Mouse (Mus musculus): ENCODE results near the gene Stoml3. TPM values are rescaled to one million over a fixed set of nuclear protein-coding genes. Genes with fewer than 3 reads are reported as not detected.

Gene Stoml3
- polyA plus RNA-seq, 1 experiment from 2014 or later, result 0.19 TPM

DNA sequence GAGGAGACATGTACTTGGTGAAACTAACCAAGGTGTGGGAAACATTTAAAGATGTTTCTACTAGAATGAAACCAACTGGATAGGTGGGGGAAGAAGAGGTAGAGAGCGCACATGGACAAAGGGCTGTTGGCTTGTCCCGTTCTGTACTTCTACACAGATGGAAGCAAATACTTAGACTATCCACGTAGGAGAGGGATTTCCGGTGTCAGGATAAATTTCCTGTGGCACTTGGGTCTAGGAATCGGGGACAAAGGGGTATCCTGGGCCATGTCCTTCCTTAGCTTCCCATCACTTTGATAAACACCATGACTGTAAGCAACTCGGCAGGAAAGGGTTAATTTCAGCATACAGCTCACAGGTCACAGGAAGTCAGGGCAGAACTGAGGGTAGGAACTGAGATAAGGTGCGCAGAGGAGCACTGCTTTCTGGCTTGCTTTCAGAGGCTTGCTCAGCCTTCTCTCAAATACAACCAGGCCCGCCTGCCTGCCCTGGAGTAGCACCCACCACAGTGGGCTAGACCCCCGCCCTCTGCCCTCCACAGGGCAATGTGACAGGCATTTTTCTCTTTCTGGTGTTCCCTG, 1.4 kb upstream of the Stoml3 start:
- Histone ChIP-seq H3K4me2 (ENCODE audit: low read depth, low read length) (no peak overlapping the region), H3K27me3 (ENCODE audit: control insufficient read depth, insufficient read depth, low read length) (no peaks in the 10 kb centered on the region), H3K4me3 (ENCODE audit: low read depth, low read length) (no peak overlapping the region), H3K27ac (ENCODE audit: low read depth, low read length) (no peak overlapping the region), H3K36me3 (ENCODE audit: control insufficient read depth, insufficient read depth, low read length) (0 out of 2 replicates have a peak, but pooled peaks cover 3% of the 10 kb centered on the region), H3K9ac (replicated peaks; ENCODE audit: low read depth, low read length) (no peak overlapping the region), H3K4me1 (ENCODE audit: control insufficient read depth, insufficient read depth, low read length) (no peaks in the 10 kb centered on the region), H3K9me3 (ENCODE audit: control insufficient read depth, low read length) (no peaks in the 10 kb centered on the region)
- WGBS, result 80% methylated on average over 9 of the region's 9 CpGs
- ATAC-seq (ENCODE audit: low read depth), result no peak

DNA sequence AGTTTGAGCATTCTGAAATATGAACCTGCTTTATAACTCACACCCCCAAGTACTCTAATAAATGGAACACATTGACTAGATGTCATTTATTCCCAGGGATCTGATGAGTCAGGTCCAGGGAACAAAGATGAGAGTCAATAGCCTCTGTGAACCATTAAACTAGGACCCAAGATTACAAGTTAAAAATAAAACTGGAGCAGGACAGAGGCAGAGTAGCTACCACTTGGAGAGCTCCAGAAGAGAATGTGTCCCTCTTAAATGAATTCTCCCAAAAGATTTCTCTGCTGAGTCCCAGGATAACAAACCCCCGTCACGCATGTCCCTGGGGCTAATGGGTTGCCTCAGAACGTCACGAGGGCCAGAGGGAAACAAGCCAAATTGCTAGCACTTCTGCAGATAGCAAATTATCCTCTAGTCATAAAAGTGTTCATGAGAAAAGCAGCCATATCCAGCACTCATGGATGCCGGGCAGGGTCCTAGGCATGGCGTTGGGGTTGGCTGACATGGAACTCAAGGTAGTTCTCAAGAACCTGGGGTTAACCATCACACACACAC, 10.0 kb downstream of the Stoml3 start:
- 72% methylated on average over 6 of the region's 6 CpGs for WGBS
- no peak overlapping the region for H3K27ac ChIP-seq (ENCODE audit: low read depth, low read length)
- no peak for ATAC-seq (ENCODE audit: low read depth)
- H3K4me1 ChIP-seq (ENCODE audit: control insufficient read depth, insufficient read depth, low read length), result no peaks in the 10 kb centered on the region
- no peaks in the 10 kb centered on the region for H3K36me3 ChIP-seq (ENCODE audit: control insufficient read depth, insufficient read depth, low read length)
- no peak overlapping the region for H3K9ac ChIP-seq (replicated peaks; ENCODE audit: low read depth, low read length)
- no peak overlapping the region for H3K4me2 ChIP-seq (ENCODE audit: low read depth, low read length)
- no peak overlapping the region for H3K4me3 ChIP-seq (ENCODE audit: low read depth, low read length)
- no peaks in the 10 kb centered on the region for H3K9me3 ChIP-seq (ENCODE audit: control insufficient read depth, low read length)
- no peaks in the 10 kb centered on the region for H3K27me3 ChIP-seq (ENCODE audit: control insufficient read depth, insufficient read depth, low read length)

DNA sequence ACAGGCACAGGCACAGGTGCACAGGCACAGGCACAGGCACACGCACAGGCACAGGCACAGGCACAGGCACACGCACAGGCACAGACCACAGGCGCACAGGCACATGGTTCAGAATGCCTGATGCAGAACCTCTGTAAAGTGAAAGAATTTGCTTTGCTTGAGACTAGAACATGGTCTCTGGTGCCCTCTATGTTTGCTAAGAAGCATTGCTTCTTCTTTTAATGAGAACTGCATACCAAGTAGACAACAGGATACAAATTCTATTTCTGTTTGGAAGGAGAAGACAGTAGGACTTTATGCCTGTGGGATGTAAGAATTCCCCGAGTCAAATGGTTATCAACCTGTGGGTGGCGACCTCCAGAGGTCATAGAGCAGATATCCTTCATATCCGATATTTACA, 14.0 kb downstream of the Stoml3 start:
- H3K4me3 ChIP-seq (ENCODE audit: low read depth, low read length), result no peak overlapping the region
- peak; percentile 61; the same call in 1 of the 2 replicates for ATAC-seq (ENCODE audit: low read depth)
- H3K4me2 ChIP-seq (ENCODE audit: low read depth, low read length), result no peak overlapping the region
- H3K9me3 ChIP-seq (ENCODE audit: control insufficient read depth, low read length), result no peaks in the 10 kb centered on the region
- H3K27ac ChIP-seq (ENCODE audit: low read depth, low read length), result no peak overlapping the region
- no peaks in the 10 kb centered on the region for H3K27me3 ChIP-seq (ENCODE audit: control insufficient read depth, insufficient read depth, low read length)
- H3K4me1 ChIP-seq (ENCODE audit: control insufficient read depth, insufficient read depth, low read length), result no peaks in the 10 kb centered on the region
- WGBS, result 79% methylated on average over 6 of the region's 6 CpGs
- H3K9ac ChIP-seq (replicated peaks; ENCODE audit: low read depth, low read length), result no peak overlapping the region
- no peaks in the 10 kb centered on the region for H3K36me3 ChIP-seq (ENCODE audit: control insufficient read depth, insufficient read depth, low read length)

DNA sequence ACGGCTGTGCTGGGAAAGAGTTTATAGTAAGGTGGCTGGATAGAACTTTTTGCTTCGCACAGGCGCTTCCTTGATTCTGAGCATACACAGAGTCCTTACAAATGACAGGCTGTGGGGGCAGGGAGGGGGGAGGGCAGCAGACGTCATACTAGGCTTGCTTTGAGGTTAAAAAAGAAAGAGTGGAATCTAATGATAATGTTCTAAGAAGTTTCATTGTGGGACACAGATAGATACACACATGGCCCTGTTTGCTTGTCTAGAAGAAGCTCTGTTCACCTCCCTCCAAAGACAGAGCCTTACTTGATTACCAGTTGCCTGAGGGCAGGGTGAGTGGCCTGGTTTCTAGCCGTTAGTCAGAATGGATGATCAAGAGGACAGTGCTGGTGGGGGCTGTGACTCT, 24.6 kb downstream of the Stoml3 start:
- Histone ChIP-seq H3K4me1 (ENCODE audit: control insufficient read depth, insufficient read depth, low read length) (no peaks in the 10 kb centered on the region), H3K9me3 (ENCODE audit: control insufficient read depth, low read length) (no peaks in the 10 kb centered on the region), H3K27ac (ENCODE audit: low read depth, low read length) (no peak overlapping the region), H3K4me2 (ENCODE audit: low read depth, low read length) (no peak overlapping the region), H3K9ac (replicated peaks; ENCODE audit: low read depth, low read length) (no peak overlapping the region), H3K27me3 (ENCODE audit: control insufficient read depth, insufficient read depth, low read length) (no peaks in the 10 kb centered on the region), H3K36me3 (ENCODE audit: control insufficient read depth, insufficient read depth, low read length) (no peaks in the 10 kb centered on the region), H3K4me3 (ENCODE audit: low read depth, low read length) (no peak overlapping the region)
- ATAC-seq (ENCODE audit: low read depth), result no peak
- WGBS, result 68% methylated on average over 5 of the region's 5 CpGs

DNA sequence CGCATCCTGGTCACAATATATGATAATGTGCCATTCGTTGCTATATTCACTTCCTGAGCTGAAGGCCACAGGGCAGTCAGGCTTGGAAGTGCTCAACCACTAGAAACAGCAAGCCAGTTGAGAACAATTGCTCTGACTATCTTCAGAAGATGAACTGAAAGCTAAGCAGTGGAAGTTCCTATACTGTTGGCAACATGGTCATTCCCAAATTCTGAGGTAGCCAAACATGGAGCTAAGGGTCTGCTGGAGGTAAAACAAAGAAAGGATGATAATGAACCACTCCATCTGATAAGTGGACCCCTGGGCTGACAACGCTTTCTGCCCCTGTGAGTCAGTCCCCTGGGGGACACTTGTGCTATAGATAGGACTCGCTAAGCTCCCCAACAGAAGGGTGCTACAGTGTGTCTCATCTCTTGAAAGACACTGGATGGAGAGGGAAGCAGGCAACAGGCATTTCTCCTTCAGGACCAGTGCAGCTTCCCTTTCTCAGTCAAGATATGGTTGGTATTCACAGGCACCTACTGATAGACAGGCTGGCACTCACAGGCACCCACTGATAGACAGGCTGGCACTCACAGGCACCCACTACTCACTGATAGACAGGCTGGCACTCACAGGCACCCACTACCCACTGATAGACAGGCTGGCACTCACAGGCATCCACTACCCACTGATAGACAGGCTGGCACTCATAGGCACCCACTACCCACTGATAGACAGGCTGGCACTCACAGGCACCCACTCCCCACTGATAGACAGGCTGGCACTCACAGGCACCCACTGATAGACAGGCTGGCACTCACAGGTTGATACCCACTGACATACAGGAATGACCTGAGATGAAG, 26.0 kb downstream of the Stoml3 start:
- H3K4me1 ChIP-seq (ENCODE audit: control insufficient read depth, insufficient read depth, low read length), result no peaks in the 10 kb centered on the region
- no peak overlapping the region for H3K4me3 ChIP-seq (ENCODE audit: low read depth, low read length)
- H3K36me3 ChIP-seq (ENCODE audit: control insufficient read depth, insufficient read depth, low read length), result no peaks in the 10 kb centered on the region
- no peaks in the 10 kb centered on the region for H3K27me3 ChIP-seq (ENCODE audit: control insufficient read depth, insufficient read depth, low read length)
- no peaks in the 10 kb centered on the region for H3K9me3 ChIP-seq (ENCODE audit: control insufficient read depth, low read length)
- no peak overlapping the region for H3K9ac ChIP-seq (replicated peaks; ENCODE audit: low read depth, low read length)
- ATAC-seq (ENCODE audit: low read depth), result no peak
- 89% methylated on average over 4 of the region's 4 CpGs for WGBS
- no peak overlapping the region for H3K27ac ChIP-seq (ENCODE audit: low read depth, low read length)
- H3K4me2 ChIP-seq (ENCODE audit: low read depth, low read length), result no peak overlapping the region

DNA sequence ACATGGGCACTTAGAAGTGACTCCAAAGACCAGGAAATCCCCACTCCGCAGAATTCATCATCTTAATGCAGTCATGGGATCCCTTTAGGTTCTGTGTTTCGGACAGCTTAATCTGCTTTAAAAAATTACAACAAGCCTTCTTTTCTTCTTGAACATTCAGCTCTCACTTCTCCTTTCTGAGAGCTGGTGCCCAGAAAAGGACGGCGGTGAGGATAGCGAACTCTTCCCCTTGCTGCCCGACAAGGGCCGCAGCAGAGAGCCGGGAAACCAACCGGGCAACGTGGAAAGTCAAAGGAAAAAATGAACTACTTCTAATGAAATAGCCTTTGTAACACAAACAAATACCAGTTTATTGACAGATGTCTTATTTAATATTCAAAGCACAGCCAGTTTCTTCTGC, 34.3 kb downstream of the Stoml3 start:
- Histone ChIP-seq H3K27me3 (ENCODE audit: control insufficient read depth, insufficient read depth, low read length) (no peaks in the 10 kb centered on the region), H3K36me3 (ENCODE audit: control insufficient read depth, insufficient read depth, low read length) (no peaks in the 10 kb centered on the region), H3K4me1 (ENCODE audit: control insufficient read depth, insufficient read depth, low read length) (no peaks in the 10 kb centered on the region), H3K9ac (replicated peaks; ENCODE audit: low read depth, low read length) (no peak overlapping the region), H3K9me3 (ENCODE audit: control insufficient read depth, low read length) (no peaks in the 10 kb centered on the region), H3K4me3 (ENCODE audit: low read depth, low read length) (no peak overlapping the region), H3K4me2 (ENCODE audit: low read depth, low read length) (no peak overlapping the region), H3K27ac (ENCODE audit: low read depth, low read length) (no peak overlapping the region)
- WGBS, result 74% methylated on average over 10 of the region's 10 CpGs
- no peak for ATAC-seq (ENCODE audit: low read depth)

DNA sequence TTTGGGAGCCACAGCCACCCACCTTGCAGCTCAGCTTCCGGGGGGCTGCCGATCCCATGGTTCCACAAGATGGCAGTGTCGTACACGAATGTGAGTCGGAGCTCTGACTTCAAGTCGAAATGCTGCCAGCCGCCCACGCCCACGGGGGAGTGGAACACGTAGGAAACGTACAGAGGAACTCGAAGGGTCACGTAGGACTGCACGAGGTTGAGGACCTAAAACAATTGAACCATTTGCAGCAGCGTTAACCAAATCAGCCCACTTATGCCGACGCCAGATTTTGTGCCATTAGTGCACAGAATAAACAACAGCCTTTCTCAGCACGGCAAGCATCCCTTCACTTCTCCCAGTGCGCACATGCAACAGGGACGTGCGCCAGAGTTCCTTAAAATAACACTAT, 37.3 kb downstream of the Stoml3 start:
- Histone ChIP-seq H3K36me3 (ENCODE audit: control insufficient read depth, insufficient read depth, low read length) (no peaks in the 10 kb centered on the region), H3K4me2 (ENCODE audit: low read depth, low read length) (peak overlapping the region; percentile 35), H3K9me3 (ENCODE audit: control insufficient read depth, low read length) (no peaks in the 10 kb centered on the region), H3K4me3 (ENCODE audit: low read depth, low read length) (peak overlapping the region; percentile 16; the same call in 1 of the 2 replicates), H3K27me3 (ENCODE audit: control insufficient read depth, insufficient read depth, low read length) (no peaks in the 10 kb centered on the region), H3K4me1 (ENCODE audit: control insufficient read depth, insufficient read depth, low read length) (no peaks in the 10 kb centered on the region), H3K27ac (ENCODE audit: low read depth, low read length) (no peak overlapping the region), H3K9ac (replicated peaks; ENCODE audit: low read depth, low read length) (no peak overlapping the region)
- peak; percentile 76; the same call in 1 of the 2 replicates for ATAC-seq (ENCODE audit: low read depth)
- 18% methylated on average over 21 of the region's 21 CpGs for WGBS

DNA sequence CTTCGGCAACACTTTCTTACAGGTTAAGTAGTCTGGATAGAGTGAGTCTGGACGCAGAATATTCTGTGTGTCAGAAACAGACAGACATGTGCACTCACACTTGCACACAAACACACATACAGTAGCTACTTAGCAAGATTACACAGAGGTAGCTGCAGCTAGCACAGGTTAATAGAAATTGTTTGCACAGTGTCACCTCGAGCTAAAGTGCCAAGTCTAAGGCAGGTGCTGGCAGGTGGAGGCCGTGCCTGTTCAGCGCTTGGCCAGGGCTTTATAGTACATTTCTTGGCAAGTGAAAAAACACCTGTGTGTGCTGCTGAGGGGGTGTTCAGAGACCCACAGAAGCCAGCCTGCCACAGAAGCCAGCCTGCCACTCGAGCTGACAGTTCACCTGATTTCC, 41.9 kb downstream of the Stoml3 start:
- no peaks in the 10 kb centered on the region for H3K9me3 ChIP-seq (ENCODE audit: control insufficient read depth, low read length)
- H3K36me3 ChIP-seq (ENCODE audit: control insufficient read depth, insufficient read depth, low read length), result no peaks in the 10 kb centered on the region
- no peak overlapping the region for H3K4me2 ChIP-seq (ENCODE audit: low read depth, low read length)
- H3K9ac ChIP-seq (replicated peaks; ENCODE audit: low read depth, low read length), result no peak overlapping the region
- no peak for ATAC-seq (ENCODE audit: low read depth)
- no peak overlapping the region for H3K4me3 ChIP-seq (ENCODE audit: low read depth, low read length)
- WGBS, result 88% methylated on average over 6 of the region's 6 CpGs
- no peaks in the 10 kb centered on the region for H3K27me3 ChIP-seq (ENCODE audit: control insufficient read depth, insufficient read depth, low read length)
- H3K27ac ChIP-seq (ENCODE audit: low read depth, low read length), result no peak overlapping the region
- no peaks in the 10 kb centered on the region for H3K4me1 ChIP-seq (ENCODE audit: control insufficient read depth, insufficient read depth, low read length)

DNA sequence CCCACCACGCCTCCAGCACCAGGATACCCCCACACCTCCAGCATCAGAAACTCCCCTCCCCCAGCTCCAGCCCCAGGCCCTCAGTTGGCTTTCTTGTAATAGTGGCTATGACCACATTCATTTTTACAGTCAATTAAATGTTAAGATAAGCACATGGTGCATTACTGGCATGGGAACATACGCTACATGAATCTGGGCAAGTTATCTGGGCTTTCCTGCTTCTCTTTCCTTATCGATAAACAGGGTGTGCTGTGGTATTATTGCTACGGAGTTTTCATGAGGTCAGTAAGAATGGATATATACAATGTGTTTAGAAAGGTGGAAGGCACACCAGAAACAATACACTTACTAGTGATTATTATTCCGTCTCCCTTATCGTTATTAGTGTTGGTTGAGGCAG, 43.6 kb downstream of the Stoml3 start:
- no peak for ATAC-seq (ENCODE audit: low read depth)
- no peaks in the 10 kb centered on the region for H3K36me3 ChIP-seq (ENCODE audit: control insufficient read depth, insufficient read depth, low read length)
- no peak overlapping the region for H3K9ac ChIP-seq (replicated peaks; ENCODE audit: low read depth, low read length)
- no peaks in the 10 kb centered on the region for H3K4me1 ChIP-seq (ENCODE audit: control insufficient read depth, insufficient read depth, low read length)
- no peaks in the 10 kb centered on the region for H3K9me3 ChIP-seq (ENCODE audit: control insufficient read depth, low read length)
- 89% methylated on average over 6 of the region's 6 CpGs for WGBS
- no peak overlapping the region for H3K4me3 ChIP-seq (ENCODE audit: low read depth, low read length)
- no peaks in the 10 kb centered on the region for H3K27me3 ChIP-seq (ENCODE audit: control insufficient read depth, insufficient read depth, low read length)
- no peak overlapping the region for H3K4me2 ChIP-seq (ENCODE audit: low read depth, low read length)
- no peak overlapping the region for H3K27ac ChIP-seq (ENCODE audit: low read depth, low read length)

Measured in neural tube, embryonic 14.5 days (tissue).